Mouse (Mus musculus) adrenal gland, postnatal 10 days (tissue): ENCODE data around the gene Swsap1. TPM values are rescaled to one million over a fixed set of nuclear protein-coding genes. Genes with fewer than 3 reads are reported as not detected.
A peak's percentile ranks its signal among the peaks of the same experiment; 100 is the strongest.

ENCODE experiments used
- DNase-seq: peaks from one replicate; pipeline ENCODE4 v3.0.0; 2021; ENCODE audit warnings: mixed read lengths
- total RNA-seq, 2 experiments: library from RNA; stranded (reverse); gene quantifications; 2 replicates each; pipeline ENCODE4 v1.2.3; 2021

Gene Swsap1
- total RNA-seq, 2 experiments from 2014 or later: 11.9 to 15.1 TPM

DNA sequence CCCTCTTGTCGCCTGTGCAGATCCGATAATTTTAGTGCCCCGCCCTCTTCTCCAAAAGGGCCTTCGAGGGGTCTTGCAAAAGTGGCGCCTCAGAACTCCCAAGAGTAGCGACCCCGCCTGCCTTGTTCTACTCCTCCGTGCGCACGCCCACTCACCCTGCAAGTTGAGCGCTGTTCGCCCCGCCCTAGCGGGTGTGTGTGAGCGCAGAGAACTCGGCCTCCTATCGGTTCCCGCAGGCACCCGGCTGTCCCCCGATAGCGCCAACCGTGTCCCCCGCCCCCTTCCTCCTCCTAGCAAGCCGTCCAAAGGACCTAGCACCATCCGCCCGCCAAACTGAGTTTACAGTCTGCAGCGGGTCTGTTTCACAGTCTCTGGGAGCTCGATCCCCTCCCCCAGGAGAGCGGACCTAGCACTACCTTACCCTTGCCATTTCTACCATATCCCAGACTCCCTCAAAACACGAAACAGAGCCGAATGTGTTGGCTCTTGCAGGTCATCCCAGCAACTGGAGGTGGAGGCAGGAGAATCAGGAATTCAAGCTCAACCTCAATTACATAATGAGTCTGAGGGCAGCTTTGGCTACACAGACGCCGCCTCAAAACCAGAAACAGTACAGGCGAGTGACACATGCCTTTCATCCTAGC is 7.0 kb downstream of the Swsap1 start:
- DNase-seq: peak; percentile 73

DNA sequence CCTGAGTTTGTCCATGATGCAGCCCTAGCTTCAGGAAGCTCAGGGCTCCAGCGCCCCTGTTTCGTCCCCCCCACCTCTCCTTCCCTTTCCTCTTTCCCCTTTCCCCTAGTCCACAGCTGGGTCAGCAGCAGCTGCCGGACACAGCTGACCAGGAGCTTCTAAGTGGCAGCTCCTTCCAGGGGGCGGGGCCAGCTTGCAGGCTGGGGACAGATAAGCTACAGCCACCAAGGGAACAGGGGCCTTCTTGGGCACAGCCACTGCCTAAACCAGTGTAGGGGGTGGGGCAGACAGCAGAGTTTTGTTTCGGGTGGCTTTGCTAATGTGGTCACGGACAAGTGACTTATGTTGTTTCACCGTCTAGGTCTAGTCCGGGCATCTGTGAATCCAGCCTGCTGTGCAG is 7.9 kb downstream of the Swsap1 start, which contains the start of gene Epor:
Epor (minus strand) TSS at position 90 of the 400 bp plus-strand sequence.
- DNase-seq: peak; percentile 72

DNA sequence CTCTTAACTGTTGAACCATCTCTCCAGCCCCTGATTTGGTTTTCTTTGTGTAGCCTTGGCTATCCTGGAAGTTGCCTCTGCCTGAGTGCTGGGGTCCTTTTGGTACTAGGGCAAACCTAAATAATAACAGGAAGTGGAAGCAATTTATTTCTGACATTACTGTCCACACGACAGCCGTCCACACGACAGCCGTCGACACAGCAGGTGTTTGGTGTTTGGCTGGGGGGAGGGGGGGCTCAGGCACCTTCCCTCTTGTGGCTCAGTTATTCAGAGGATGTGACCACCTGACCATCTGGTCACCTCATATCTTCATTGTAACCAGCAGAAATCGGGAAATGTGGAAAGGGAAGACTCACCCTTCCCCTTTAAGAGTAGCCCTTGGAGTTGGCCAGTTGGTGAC is 13.3 kb downstream of the Swsap1 start:
- DNase-seq: no peak

DNA sequence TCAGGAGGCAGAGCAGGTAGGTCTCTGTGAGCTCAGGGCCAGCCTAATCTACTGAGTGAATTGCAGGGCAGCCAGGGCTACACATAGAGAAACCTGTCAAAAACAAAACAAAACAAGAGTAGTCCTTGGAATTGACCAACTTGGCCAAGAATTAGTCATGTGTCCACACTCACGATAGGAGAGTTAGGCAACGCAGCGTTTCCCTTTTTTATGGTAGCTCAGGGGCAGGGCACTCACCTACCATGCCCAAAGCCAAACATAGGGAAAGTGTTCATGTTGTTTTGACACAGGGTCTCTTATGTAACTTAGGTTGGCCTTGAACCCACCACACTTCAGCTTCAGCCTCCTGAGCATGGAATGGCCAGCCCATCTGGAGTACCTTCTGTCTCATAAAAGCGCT is 13.7 kb downstream of the Swsap1 start:
- DNase-seq: no peak

DNA sequence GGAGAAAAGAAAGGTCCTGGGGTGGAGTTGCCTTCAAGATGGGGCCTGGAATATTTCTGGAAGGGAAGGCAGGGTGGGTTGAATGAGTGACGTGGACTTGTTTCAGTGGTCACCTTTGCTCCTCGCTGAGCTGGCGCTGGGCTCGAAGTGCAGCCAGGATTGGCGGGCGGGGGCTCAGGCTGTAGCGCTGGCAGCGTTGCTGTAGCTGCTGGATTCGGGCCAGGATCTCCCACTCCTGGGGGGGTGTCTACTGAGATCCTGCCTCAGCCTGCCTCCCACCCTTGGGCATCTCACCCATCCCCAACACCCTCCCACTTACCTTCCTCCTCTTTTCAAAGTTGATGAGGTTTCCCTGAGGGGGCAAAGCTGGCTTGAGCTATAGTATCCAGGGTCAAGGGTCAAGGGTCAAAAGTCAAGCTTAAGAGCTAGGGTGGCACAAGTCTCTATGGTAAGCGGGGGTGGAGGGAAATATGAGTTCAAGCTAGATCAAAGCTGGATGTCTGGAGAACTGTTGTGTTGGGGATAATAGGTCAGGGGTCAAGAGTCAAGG is 21.1 kb downstream of the Swsap1 start:
- no peak for DNase-seq

DNA sequence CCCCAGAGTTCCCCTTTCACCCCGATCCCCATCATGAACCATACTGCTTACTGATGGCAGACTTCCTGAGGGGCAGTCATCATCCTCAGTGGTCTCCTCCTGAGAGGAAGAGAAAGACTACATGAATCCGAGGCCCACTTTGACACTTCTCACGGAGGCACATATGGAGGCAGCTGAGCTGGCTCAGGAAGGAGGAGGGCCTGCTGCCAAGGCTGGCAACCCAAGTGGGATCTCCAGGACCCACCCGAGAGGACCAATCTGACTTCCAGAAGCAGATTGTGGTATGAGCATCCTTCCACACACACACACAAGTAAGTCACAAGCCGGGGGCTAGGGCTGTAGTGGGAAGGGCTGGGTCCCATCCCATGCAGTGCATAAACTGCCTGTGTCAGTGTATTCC is 21.8 kb downstream of the Swsap1 start:
- no peak for DNase-seq

DNA sequence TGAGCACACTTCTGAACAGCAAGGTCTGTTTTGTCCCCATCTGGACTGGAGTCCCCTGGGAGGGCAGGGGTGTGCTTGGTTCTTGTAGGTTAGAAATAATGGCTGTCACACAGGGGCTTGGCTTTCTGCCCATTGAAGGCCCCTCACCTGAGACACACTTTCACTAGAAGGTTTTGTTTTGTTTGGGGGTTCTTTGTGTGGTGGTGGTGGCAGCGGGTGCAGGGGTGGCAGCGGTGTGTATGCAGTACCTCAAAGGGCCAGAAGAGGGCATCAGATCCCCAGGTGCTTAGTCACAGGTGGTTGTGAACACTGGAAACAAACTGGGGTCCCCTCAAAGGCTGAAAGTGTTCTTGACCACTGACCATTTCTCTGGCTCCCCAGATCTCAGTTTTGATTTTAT is 22.4 kb downstream of the Swsap1 start:
- peak; percentile 71 for DNase-seq

DNA sequence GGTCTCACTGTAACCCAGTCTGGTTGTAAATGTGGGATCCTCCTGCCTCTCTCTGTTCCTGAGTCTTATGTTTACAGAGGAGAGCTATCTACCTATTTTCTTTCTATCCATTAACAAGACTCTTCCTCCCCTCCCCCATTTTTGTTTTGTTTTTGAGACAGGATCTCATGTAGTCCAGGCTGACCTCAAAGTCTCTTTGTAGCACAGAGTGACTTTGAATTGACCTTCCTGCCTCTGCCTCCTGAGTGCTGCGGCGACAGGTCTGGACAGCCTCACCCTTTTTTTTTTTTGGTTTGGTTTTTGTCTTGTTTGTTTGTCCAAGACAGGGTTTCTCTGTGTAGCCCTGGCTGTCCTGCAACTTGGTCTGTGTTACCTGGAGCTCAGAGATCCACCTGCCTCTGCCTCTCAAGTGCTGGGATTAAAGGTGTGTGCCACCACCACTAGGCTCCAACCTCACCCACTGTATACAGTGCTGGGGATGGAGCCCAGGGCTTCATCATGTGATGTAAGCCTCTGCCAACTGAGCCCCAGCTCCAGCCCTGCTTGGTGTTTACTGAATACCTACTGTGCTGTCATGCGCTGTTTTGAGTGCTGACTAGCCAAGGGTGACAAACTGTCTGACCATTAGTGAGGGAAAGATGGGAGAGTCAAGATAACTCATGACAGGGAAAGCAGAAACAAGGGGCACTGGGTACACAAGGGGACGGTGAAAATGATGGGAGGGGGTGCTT is 23.0 kb downstream of the Swsap1 start:
- no peak for DNase-seq

DNA sequence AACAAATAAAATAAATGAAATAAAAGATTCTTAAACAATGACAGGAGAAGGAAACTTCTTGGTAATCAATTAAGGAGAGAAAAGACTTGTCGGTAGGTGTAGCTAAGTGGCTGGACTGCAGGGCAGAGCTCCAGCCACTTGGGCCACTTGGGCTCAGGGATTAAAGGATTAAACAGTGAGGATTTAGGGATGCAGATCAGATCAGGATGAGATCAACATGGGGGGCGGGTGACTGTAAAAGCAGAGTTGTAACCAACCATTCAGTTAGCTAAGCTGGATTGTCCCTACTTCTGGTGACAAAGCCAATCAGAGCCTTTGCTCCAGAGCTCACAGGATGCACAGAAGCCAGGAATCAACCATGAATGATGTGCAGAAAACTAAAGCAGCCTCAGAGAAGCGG is 28.4 kb downstream of the Swsap1 start:
- DNase-seq: no peak

DNA sequence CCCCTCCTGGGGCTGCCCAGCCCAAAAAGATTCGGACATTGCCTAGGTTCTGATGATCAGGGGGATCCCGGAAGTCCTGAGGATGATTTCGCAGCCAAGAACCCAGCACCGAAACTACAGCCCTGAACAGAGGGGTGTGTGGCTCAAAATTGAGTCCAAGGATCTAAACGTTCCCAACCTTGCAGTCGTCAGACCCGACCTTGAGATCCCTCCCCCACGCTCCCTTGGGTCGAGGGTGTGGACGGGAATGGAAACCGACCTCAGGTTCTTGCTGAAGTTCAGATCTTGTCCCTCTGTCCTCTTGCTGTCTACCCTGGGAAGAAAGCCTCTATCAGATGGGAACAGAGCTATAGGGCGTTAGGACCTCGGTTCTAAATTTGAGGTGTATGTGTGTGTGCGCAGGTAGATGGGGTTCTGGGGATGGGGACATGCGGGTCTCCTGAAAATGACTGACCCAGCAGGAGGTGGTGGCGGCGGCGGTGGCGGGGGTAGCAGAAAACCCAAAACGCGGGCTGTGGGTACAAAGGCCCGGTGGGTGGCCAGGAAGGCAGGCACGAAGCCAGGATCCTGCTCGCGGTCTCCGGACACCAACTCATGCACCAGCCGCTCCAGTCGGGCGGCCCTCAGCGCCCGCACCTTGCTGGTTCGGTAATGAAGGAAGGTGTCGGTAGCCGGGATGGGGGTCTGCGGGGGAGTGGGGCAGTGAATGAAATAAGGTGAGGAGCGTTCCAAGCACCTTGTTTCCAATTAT is 32.2 kb downstream of the Swsap1 start:
- peak; percentile 61 for DNase-seq

DNA sequence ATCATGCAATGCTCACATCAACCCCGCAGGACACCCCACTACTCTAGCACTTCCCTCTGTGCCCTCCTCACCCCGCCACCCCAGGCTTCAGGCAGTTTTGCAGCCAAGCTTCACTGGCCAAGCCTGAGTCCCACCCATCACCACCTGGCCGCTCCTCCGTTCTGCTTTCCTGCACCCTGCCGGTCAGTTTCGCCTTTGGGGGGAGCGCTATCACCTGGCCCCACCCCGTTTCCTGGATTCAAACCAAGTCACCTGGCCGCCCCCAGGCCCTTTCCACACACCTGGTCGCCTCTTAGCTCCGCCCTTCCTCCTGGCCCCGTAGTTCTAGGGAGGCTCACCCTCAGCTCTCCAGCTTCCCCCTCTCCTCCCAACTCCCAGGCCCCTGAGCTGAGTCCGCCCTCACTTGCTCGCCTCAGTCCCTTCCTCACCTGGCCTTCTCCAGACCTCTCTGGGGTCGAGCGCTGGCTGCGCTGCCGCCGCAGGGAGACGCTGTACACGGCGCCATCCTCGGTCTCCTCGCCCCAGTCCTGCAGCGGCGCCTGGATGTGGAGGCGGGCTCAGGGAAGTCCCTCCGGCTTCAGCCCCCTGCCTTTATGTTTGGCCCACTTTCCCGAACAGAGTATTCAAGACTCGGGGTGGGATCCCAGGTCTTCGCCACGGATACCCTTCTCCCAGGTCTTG is 33.0 kb downstream of the Swsap1 start:
- DNase-seq: peak; percentile 47

DNA sequence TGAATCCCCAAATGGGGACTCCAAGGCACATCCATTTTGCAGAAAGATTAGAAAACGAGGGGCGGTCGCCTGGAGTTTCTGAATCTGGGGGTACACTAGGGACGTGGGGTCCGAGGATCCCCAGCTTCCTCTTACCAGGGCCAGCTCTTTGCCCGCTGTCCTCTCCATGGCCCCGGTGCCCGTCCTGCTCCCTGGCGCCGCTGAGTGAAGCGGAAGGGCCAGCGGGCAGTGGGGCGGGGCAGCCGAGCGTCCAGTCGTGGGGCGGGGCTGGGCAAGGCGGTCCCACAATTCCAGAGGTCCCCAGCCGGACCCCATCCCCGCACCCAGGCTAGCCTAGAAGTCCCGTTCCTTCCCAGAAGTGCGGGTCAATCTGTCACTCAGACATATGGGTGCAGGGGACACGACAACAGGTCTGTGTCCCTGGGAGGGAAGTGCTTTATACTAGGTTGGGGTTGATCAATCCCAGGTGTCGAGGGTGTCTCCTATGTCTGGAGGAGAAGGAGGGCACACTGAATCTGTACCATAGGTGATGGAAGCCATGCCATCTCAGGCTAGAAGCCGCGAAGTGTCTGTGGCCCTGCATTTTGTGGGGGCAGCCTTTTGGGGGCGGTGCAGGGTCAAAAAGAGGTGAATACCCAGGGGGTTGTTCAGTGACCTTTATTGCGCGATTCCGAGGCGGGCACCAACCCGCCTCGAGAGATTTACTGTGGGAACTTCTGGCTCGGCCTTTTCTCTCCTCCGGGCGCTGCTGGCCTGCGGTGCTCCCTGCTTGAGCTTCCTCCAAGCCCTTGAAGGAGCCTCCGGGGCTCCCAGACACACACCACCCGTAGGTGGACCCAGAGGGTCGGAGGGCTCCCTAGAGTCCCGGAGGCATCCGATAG is 33.9 kb downstream of the Swsap1 start, which contains the start of gene Rgl3:
Rgl3 (minus strand) TSS at position 217 of the 881 bp plus-strand sequence.
- DNase-seq: peak; percentile 87

DNA sequence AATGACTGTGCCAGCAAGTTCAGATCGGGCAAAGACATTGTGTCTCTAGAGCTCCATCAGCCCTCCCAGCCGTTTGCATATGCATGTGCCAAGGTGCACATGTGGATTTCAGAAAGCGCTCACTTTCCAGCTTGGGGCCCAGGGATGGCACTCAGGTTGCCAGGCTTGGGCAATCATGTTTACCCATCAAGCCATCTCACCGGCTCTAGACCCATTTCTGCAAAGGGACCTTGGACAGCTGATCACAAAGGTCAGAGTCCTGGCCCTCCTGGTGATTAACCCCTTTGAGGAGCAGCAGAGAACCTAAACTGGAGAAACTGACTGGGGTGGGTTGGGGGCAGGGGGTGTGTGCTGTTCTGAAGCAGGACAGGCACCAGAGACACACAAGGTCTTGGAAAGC is 36.7 kb downstream of the Swsap1 start:
- DNase-seq: no peak

DNA sequence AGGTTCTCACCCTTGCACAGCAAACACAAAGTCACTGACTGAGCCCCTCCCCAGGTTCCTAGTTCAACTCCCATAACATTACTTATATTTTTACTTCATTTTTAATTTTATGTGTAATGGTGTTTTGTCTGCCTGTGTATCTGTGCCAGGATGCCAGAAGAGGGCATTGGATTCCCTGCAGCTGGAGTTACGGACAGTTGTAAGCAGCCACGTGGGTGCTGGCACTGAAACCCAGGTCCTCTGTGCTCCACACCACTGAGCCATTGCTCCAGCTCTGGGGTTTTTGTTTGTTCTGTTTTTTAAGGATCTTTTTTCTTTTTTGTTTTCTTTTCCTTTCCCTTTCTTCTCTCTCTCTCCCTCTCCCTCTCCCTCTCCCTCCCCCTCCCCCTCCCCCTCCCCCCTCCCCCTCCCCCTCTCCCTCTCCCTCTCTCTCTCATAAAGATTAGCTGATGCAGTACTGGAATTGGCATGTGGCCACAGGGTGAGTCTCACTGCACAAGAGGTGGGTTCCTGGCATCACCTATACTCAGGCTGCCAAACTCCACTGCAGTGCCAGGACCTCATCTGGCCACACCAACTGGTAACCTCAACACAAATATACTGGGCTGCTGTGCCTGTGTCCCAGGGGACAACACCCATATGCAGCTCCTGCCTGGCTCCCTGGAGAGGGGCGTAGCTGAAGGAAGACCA is 40.8 kb downstream of the Swsap1 start:
- DNase-seq: no peak

DNA sequence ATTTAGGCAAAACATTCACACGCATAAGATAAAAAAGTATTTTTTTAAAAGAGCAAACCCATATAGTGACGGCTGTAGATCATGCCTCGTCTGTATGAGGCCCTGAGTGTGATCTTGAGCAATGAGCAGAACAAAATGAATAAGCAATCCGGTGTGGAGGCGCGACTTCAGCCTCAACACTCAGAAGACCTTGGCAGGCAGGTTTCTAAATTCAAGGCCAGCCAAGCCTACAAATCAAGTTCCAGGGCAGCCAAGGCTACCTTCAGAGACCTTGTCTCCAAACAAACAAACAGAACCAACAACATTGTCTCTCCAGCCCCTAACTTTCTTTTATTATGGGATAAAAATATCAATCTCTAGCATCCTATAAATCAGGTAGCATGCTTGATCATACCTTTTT is 44.7 kb downstream of the Swsap1 start:
- DNase-seq: peak; percentile 49

DNA sequence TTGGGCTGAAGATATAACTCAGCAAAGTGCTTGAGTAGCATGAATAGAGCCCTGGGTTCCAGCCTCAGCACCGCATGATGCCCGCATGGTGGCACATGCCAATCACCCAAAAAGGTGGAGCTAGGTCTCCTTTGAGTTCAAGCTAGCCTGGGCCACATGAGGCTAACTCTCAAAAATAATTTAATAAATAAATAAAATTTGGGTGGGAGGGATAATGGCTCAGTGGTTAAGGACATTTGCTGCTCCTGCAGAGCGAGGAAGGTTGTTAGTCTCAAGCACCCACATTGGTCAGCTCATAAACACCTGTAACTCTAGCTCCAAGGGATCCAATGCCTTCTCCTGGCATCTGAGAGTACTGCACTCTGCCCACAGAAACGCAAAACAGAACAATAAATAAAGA is 46.1 kb downstream of the Swsap1 start:
- DNase-seq: no peak

DNA sequence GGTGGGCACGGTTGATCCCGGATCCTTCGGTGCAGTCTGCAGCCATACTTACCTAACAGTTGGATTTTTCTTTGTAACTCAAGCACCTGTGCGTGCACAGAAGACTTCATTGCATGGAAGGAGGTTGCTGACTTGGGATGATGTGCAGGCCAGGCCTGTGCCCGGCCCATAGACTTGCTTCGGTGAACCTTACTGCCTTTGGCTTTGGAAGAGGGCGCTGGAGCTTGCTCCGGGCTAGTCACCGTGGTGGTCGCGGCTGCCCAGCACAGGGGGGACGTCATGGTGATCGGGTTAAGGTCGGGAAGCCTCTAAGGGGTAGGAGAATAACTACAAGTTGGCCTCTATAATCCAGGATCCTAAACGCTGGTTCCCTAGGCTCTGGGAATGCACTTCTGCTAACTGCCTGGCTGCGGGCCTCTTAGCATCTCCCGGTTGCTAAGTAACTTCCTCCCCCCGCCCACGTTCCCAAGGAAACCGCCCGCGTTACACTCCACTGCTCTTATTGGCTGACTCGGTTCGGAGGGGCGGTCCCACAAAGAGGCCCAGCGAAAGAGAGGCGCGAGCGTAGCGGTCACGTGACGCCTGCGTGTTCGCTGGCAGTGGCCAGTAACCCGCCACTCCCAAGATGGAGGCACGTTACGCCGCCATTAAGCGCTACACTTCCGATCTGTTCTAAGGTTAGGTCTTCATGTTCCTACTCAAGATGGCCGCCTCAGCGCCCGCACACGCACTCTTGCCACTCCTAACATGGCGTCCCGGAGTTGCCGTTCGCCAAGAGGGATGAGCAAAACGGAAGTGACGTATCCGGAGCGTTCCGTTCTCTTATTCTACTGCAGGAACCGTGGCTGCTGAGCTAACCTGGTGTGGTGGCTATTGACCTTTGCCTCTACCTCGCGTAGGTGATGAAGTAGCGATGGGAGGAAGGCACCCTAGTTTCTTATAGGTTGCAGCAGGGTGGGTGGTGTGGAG is 46.9 kb downstream of the Swsap1 start, which contains the start of the genes Ccdc151 and Prkcsh:
Ccdc151 (minus strand) TSS at position 441 of the 969 bp plus-strand sequence.
Prkcsh (plus strand) TSS at position 613 of the 969 bp plus-strand sequence.
- DNase-seq: peak; percentile 99

DNA sequence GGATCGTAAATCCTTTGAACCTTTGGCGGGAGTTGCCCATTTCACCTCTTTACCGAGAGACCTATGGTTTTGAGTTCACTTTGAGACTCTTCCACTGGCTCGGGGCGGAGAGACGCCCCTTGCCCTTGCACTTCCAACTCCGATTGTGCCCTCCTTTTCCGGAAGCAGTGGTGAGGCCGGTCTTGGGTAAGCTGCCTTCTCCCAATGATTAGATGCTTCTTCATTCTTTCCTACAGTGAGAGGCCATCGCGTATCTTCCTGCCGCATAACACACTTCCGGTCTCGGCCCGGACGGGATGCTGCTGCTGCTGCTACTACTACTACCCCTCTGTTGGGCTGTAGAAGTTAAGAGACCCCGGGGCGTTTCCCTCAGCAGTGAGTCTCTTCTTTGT is 47.6 kb downstream of the Swsap1 start:
- DNase-seq: no peak

DNA sequence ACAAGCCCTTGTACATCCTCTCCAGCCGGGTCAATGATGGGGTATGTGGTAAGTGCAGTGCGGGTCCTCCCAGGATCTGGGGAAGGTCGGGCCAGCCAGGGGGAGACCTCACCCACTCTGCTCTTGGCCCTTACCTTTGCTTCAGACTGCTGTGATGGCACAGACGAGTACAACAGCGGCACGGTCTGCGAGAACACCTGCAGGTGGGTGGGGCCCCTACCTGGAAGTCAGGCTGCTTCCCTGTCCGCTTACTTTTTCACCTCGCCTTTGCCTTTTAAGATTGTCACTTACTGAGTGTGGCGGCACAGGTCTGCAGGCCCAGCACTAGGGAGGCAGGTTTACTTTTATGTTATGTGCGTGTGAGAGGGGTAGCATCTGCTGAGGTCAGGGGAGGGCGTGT is 49.0 kb downstream of the Swsap1 start:
- no peak for DNase-seq
